Mouse (Mus musculus) heart, embryonic 14.5 days (tissue): ENCODE results near the gene Ism1. TPM values are rescaled to one million over a fixed set of nuclear protein-coding genes. Genes with fewer than 3 reads are reported as not detected.

Experiments
- ATAC-seq: fragments of 200-750 bp; cut with Nextera tagmentation; 2 replicates; pipeline ENCODE4 v1.8.0; 2017; ENCODE audit warnings: low read depth, moderate TSS enrichment; ENCODE audit not compliant: insufficient number of reproducible peaks, insufficient read depth, low FRiP score
- H3K27ac ChIP-seq, 2 experiments: fragments of 200-500 bp in 1 of 2; fragments of 300-500 bp in 1 of 2; sonication (generic) in 1 of 2; replicated peaks in 1 of 2; 2 replicates each; pipeline ENCODE4 v1.5.1; 2012 to 2014; ENCODE audit warnings: low read depth in 2 of 2, low read length in 2 of 2, control low read depth in 1 of 2, mild to moderate bottlenecking in 1 of 2, mixed read lengths in 1 of 2; ENCODE audit not compliant: control insufficient read depth in 1 of 2, insufficient read depth in 1 of 2
- H3K27me3 ChIP-seq: fragments of 300-500 bp; sonication (generic); 2 replicates; pipeline ENCODE4 v1.6.1; 2014; ENCODE audit warnings: mild to moderate bottlenecking, low read length, control low read depth; ENCODE audit not compliant: control insufficient read depth, insufficient read depth
- H3K36me3 ChIP-seq: fragments of 300-500 bp; sonication (generic); 2 replicates; pipeline ENCODE4 v1.6.1; 2014; ENCODE audit warnings: mild to moderate bottlenecking, control low read depth, low read length, mixed read lengths; ENCODE audit not compliant: control insufficient read depth, insufficient read depth
- H3K4me1 ChIP-seq, 2 experiments: fragments of 200-500 bp in 1 of 2; fragments of 300-500 bp in 1 of 2; sonication (generic) in 1 of 2; 2 replicates each; pipeline ENCODE4 v1.6.1; 2012 to 2014; ENCODE audit warnings: low read length in 2 of 2, control low read depth in 1 of 2, mixed read lengths in 1 of 2; ENCODE audit not compliant: control insufficient read depth in 2 of 2, insufficient read depth in 2 of 2
- H3K4me2 ChIP-seq: fragments of 300-500 bp; sonication (generic); 2 replicates; pipeline ENCODE4 v1.6.1; 2014; ENCODE audit warnings: mild to moderate bottlenecking, low read length
- H3K4me3 ChIP-seq, 2 experiments: fragments of 200-500 bp in 1 of 2; fragments of 300-500 bp in 1 of 2; sonication (generic) in 1 of 2; 2 replicates each; pipeline ENCODE4 v1.5.1; 2012 to 2014; ENCODE audit warnings: low read length in 2 of 2, mild to moderate bottlenecking in 2 of 2, control low read depth in 1 of 2, low read depth in 1 of 2, moderate library complexity in 1 of 2; ENCODE audit not compliant: control insufficient read depth in 1 of 2, insufficient read depth in 1 of 2
- H3K9ac ChIP-seq: fragments of 300-500 bp; sonication (generic); 2 replicates; pipeline ENCODE4 v1.6.1; 2014; ENCODE audit warnings: mild to moderate bottlenecking, low read length
- H3K9me3 ChIP-seq: fragments of 300-500 bp; sonication (generic); 2 replicates; pipeline ENCODE4 v1.6.1; 2016; ENCODE audit warnings: low read length, control low read depth; ENCODE audit not compliant: control insufficient read depth
- WGBS: fragments of 180-500 bp; shearing (Covaris S2); extraction: QIAGEN DNeasy Blood & Tissue Kit; methylation state at CpG from one replicate; pipeline ENCODE4 v1.1.7; 2014; 5-methylcytosine and 5-hydroxymethylcytosine counted together
- polyA plus RNA-seq: library from polyadenylated mRNA; unstranded; fragments of >200 nt; fragmentation: Nextera tagmentation; extraction: Ambion mirVana; gene quantifications from 2 replicates; pipeline ENCODE4 v1.2.1, GENCODE M21; 2014

Ism1 gene
- polyA plus RNA-seq, result 0.22 and 0.41 TPM in 2 replicates

DNA sequence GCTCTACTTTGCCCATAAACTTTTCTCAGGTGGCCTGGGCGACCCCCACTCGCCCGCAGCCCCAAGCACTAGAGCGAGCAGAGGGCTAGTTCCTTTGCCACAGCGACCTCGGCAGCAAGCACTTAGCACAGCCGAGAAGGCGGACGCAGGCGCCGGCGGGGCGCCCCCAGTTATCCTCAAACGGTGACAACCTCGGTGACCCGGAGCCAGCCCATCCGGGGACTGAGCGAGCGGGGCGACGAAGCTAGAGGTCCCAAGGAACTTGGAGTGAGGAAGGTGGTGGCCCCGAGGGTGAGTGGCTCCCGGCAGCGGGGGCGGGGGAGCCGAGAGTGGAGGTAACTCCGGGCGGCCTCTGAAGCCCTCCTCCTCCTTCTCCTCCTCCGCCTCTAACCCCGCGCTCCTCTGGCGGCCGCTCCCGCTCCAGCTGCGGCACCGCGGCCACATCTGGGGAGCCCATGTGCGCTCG is at the start of gene Ism1:
TSS of gene Ism1 (plus strand) at position 370 of the 466 bp plus-strand sequence.
- H3K4me2 ChIP-seq, result peak within 1 kb of the TSS; percentile 97
- H3K9me3 ChIP-seq, result no peaks in the 10 kb centered on the region
- peaks cover 0 to 6% of the 10 kb centered on the region in 2 experiments; a peak in 3 of 4 replicates for H3K4me1 ChIP-seq
- ATAC-seq, result peak; percentile 27; the same call in 1 of the 2 replicates
- WGBS, result 0% methylated on average over 32 of the region's 39 CpGs
- peak within 1 kb of the TSS; percentile 73 to 84 for H3K4me3 ChIP-seq
- peak within 1 kb of the TSS in 1 of 2 experiments; percentile 45; a peak in 1 of 4 replicates for H3K27ac ChIP-seq
- peaks cover 18% of the 10 kb centered on the region for H3K27me3 ChIP-seq
- H3K9ac ChIP-seq, result peak within 1 kb of the TSS; percentile 79
- no peaks in the 10 kb centered on the region for H3K36me3 ChIP-seq

DNA sequence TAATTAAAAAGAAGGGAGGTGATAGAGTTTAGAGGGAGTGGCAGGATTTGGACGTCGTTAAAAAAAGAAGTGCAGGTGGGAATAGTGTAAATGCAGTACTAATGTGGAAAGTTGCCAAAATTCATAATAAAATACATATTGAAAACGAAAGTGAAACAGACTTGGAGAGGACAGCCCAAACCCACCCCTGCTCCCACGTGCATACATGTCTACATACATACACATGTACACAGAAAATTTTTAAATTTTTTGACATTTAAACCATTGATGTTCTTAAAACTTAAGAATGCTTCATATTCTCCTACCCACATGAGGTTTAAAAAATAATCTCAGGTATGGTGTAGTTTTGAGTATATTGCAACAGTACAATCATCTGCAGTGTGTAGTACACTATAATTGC is 49.2 kb upstream of the Ism1 start:
- H3K27me3 ChIP-seq, result no peaks in the 10 kb centered on the region
- no peak overlapping the region for H3K4me2 ChIP-seq
- no peaks in the 10 kb centered on the region for H3K36me3 ChIP-seq
- no peak overlapping the region for H3K4me3 ChIP-seq
- ATAC-seq, result no peak
- H3K9me3 ChIP-seq, result no peaks in the 10 kb centered on the region
- H3K9ac ChIP-seq, result no peak overlapping the region
- H3K27ac ChIP-seq, result no peak overlapping the region
- WGBS, result 82% methylated on average over 4 of the region's 4 CpGs
- no peaks in the 10 kb centered on the region for H3K4me1 ChIP-seq

DNA sequence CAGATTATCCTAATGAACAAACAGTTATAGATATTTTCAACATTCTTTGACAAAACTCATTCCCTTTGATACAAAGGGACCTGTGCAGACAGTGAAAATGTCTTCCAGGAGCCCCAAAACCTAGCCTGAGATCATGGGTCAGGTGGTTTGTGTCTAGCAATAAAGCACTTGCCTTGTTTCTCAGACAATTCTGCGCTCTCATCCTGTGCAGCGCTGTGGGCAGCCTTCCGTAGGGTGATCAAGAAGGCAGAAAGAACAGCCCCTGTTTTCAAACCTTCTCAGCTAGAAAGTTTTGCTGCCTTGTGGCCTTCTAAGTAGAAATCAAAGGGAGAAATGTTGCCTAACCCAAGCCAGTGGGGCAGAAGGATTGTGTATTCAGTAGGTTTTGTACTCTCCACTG is 48.3 kb upstream of the Ism1 start:
- no peak overlapping the region for H3K27ac ChIP-seq
- no peak overlapping the region for H3K9ac ChIP-seq
- no peaks in the 10 kb centered on the region for H3K4me1 ChIP-seq
- no peak overlapping the region for H3K4me2 ChIP-seq
- H3K9me3 ChIP-seq, result no peaks in the 10 kb centered on the region
- H3K4me3 ChIP-seq, result no peak overlapping the region
- 92% methylated on average over 3 of the region's 3 CpGs for WGBS
- no peaks in the 10 kb centered on the region for H3K36me3 ChIP-seq
- H3K27me3 ChIP-seq, result no peaks in the 10 kb centered on the region
- no peak for ATAC-seq

- Histone ChIP-seq H3K4me3 (no peak overlapping the region), H3K4me2 (no peak overlapping the region), H3K27ac (no peak overlapping the region), H3K9me3 (no peaks in the 10 kb centered on the region), H3K27me3 (no peaks in the 10 kb centered on the region), H3K4me1 (no peaks in the 10 kb centered on the region), H3K9ac (no peak overlapping the region), H3K36me3 (no peaks in the 10 kb centered on the region)
- WGBS, result 65% methylated on average over 4 of the region's 4 CpGs
- no peak for ATAC-seq
Observed at GRCm38 (mm10) chr2:139634506-139634905, 43.5 kb upstream of the Ism1 start.

GRCm38 (mm10) chr2:139637861-139638260 is 40.1 kb upstream of the Ism1 start:
- Histone ChIP-seq H3K9ac (no peak overlapping the region), H3K4me3 (no peak overlapping the region), H3K36me3 (no peaks in the 10 kb centered on the region), H3K27ac (no peak overlapping the region), H3K9me3 (no peaks in the 10 kb centered on the region), H3K27me3 (no peaks in the 10 kb centered on the region), H3K4me1 (no peaks in the 10 kb centered on the region), H3K4me2 (no peak overlapping the region)
- ATAC-seq, result no peak
- WGBS, result 36% methylated on average over 2 of the region's 2 CpGs

- H3K36me3 ChIP-seq, result no peaks in the 10 kb centered on the region
- no peak overlapping the region for H3K9ac ChIP-seq
- no peak overlapping the region for H3K4me3 ChIP-seq
- no peak overlapping the region for H3K4me2 ChIP-seq
- WGBS, result 59% methylated on average over 7 of the region's 7 CpGs
- H3K27ac ChIP-seq, result no peak overlapping the region
- H3K4me1 ChIP-seq, result no peaks in the 10 kb centered on the region
- H3K27me3 ChIP-seq, result no peaks in the 10 kb centered on the region
- no peaks in the 10 kb centered on the region for H3K9me3 ChIP-seq
- ATAC-seq, result no peak
Observed at GRCm38 (mm10) chr2:139641757-139642385, 36.1 kb upstream of the Ism1 start.

DNA sequence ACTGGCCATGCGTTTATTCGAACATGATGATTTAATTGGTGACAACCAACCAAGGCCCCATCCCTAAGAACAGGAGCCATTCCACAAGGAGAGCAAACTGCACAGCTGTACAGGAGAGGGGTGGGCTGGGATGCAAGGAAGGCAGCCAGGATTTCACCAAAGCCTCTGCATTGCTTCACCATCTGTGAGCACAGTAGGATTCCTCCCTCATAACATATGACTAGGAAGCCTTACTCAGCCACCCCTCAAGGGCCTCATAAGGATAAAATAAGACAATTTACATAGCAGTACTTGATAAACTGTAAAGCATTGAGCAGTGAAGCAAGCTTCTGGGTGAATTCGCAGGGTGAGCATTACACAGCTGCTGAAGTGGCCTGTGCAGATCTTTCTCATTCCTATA is 28.5 kb upstream of the Ism1 start:
- H3K9me3 ChIP-seq, result no peaks in the 10 kb centered on the region
- no peaks in the 10 kb centered on the region for H3K36me3 ChIP-seq
- no peak overlapping the region for H3K4me2 ChIP-seq
- H3K4me1 ChIP-seq, result no peaks in the 10 kb centered on the region
- H3K27me3 ChIP-seq, result no peaks in the 10 kb centered on the region
- no peak overlapping the region for H3K9ac ChIP-seq
- ATAC-seq, result no peak
- 74% methylated on average over 3 of the region's 3 CpGs for WGBS
- no peak overlapping the region for H3K4me3 ChIP-seq
- H3K27ac ChIP-seq, result no peak overlapping the region

DNA sequence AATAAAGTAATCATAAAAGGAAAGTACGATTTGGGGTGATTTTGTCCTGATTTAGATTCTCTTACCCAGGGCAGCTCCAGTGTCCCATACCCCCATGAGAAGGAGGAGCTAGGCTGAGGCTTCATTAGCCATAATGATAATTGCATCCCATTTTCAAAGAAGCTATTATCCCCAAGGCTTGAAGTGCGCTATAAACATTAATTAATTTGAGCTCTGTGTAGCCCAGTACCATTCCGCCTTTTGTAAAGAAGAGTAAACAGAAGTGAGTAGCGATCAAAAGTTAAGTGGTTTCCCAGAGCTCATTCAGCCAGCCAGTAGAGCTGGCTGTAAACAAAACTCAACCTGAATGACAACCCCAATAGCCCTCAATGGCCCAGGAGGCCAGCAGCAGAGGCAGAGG is 21.2 kb upstream of the Ism1 start:
- WGBS, result 74% methylated on average over 4 of the region's 4 CpGs

More for the DNA sequence above, 21.2 kb upstream of the Ism1 start:
- no peaks in the 10 kb centered on the region for H3K4me1 ChIP-seq
- no peak overlapping the region for H3K4me2 ChIP-seq
- H3K4me3 ChIP-seq, result no peak overlapping the region
- no peaks in the 10 kb centered on the region for H3K27me3 ChIP-seq
- no peaks in the 10 kb centered on the region for H3K9me3 ChIP-seq
- no peak for ATAC-seq
- H3K9ac ChIP-seq, result no peak overlapping the region
- no peaks in the 10 kb centered on the region for H3K36me3 ChIP-seq
- H3K27ac ChIP-seq, result no peak overlapping the region
